Mouse (Mus musculus): ENCODE measurements around the gene Gm33543. TPM values are rescaled to one million over a fixed set of nuclear protein-coding genes. Genes with fewer than 3 reads are reported as not detected.

Gene Gm33543
- total and polyA plus RNA-seq, 2 experiments from 2014 or later: 0.11 TPM; not detected in 1

DNA sequence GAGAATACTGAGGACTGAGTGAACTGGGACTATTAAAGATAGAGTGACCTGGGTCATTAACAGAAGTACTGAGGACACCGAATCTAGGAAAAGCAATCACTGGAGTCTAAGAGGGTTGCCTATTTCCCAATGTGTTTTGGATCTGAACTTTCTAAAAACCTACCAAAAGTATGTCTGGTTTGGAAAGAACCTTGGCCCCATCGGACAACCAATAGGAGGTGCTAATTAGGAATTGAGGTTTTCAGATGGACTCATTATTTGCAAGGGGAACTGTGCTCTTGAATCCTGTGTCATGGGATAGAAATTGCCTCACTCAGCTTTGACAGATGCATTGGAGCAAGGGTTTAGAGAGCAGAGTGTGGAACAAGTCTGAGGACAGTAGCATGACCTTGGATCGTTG lies 1.5 kb downstream of the Gm33543 start:
- WGBS: 94% methylated on average over 3 of the region's 3 CpGs
- H3K27me3 ChIP-seq (ENCODE audit: insufficient read depth, low read length): no peaks in the 10 kb centered on the region
- H3K9me3 ChIP-seq (ENCODE audit: low read length): no peaks in the 10 kb centered on the region
- H3K27ac ChIP-seq (ENCODE audit: low read depth, low read length): no peak overlapping the region
- no peaks in the 10 kb centered on the region for H3K36me3 ChIP-seq (ENCODE audit: insufficient read depth, low read length)
- no peak overlapping the region for H3K9ac ChIP-seq (replicated peaks; ENCODE audit: low read length, poor library complexity, severe bottlenecking)
- no peaks in the 10 kb centered on the region for H3K4me1 ChIP-seq (ENCODE audit: insufficient read depth, low read length)
- TF ChIP-seq CTCF (IDR thresholded peaks at IDR 0.05): no peak
- H3K4me2 ChIP-seq (ENCODE audit: low read depth, low read length, poor library complexity, severe bottlenecking): no peak overlapping the region
- no peak for DNase-seq (ENCODE audit: low spot score)
- no peak for ATAC-seq (ENCODE audit: low FRiP score)
- H3K4me3 ChIP-seq (ENCODE audit: low read depth, low read length): no peak overlapping the region

DNA sequence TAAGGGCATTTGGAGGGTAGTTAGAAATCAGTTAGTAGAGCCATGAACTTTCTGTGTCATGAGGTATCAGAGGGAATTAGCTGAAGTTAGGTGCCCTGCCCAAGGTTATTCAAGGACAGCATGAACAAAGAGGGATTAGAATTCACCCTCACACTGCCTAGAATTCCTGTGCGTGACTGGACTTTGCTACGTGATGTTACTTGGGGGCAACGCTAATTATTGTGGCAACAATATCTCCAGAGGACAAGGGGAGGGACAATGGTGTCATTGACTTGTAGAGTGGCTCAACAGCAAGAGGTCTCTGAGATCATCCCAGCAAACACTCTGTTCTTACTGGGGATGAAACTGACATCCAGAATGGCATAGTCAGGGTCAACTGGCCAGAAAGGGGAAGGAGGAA lies 2.9 kb downstream of the Gm33543 start:
- Histone ChIP-seq H3K27me3 (ENCODE audit: insufficient read depth, low read length) (no peaks in the 10 kb centered on the region), H3K9ac (replicated peaks; ENCODE audit: low read length, poor library complexity, severe bottlenecking) (no peak overlapping the region), H3K27ac (ENCODE audit: low read depth, low read length) (no peak overlapping the region), H3K4me1 (ENCODE audit: insufficient read depth, low read length) (no peaks in the 10 kb centered on the region), H3K4me2 (ENCODE audit: low read depth, low read length, poor library complexity, severe bottlenecking) (no peak overlapping the region), H3K9me3 (ENCODE audit: low read length) (no peaks in the 10 kb centered on the region), H3K36me3 (ENCODE audit: insufficient read depth, low read length) (no peaks in the 10 kb centered on the region), H3K4me3 (ENCODE audit: low read depth, low read length) (no peak overlapping the region)
- WGBS: 34% methylated on average over 3 of the region's 3 CpGs
- ATAC-seq (ENCODE audit: low FRiP score) (no peak), DNase-seq (ENCODE audit: low spot score) (no peak)
- TF ChIP-seq CTCF (IDR thresholded peaks at IDR 0.05): no peak

DNA sequence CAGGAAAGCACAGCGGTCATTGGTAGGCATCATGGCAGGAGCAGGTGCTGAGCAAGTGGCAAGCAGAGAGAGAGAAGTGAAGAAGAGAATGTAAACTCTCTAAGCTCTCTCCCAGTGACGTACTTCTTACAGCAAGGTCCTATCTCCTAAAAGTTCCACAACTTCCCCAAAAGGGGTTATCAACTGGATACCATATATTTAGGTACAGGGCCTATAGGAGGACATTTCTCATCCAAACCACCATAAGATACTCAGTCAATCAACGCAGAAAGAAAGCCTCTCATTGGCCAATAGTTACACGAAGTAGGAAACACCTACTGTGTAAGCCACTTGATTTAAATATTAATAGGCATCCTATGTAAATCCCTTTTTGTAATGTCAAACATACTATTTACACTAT lies 3.7 kb downstream of the Gm33543 start:
- 87% methylated on average over 4 of the region's 4 CpGs for WGBS
- ATAC-seq (ENCODE audit: low FRiP score) (no peak), DNase-seq (ENCODE audit: low spot score) (no peak)
- Histone ChIP-seq H3K4me1 (ENCODE audit: insufficient read depth, low read length) (no peaks in the 10 kb centered on the region), H3K4me2 (ENCODE audit: low read depth, low read length, poor library complexity, severe bottlenecking) (no peak overlapping the region), H3K9me3 (ENCODE audit: low read length) (no peaks in the 10 kb centered on the region), H3K36me3 (ENCODE audit: insufficient read depth, low read length) (no peaks in the 10 kb centered on the region), H3K9ac (replicated peaks; ENCODE audit: low read length, poor library complexity, severe bottlenecking) (no peak overlapping the region), H3K27me3 (ENCODE audit: insufficient read depth, low read length) (no peaks in the 10 kb centered on the region), H3K4me3 (ENCODE audit: low read depth, low read length) (no peak overlapping the region), H3K27ac (ENCODE audit: low read depth, low read length) (no peak overlapping the region)
- TF ChIP-seq CTCF (IDR thresholded peaks at IDR 0.05): no peak

- H3K27me3 ChIP-seq (ENCODE audit: insufficient read depth, low read length): no peaks in the 10 kb centered on the region
- 84% methylated on average over 9 of the region's 9 CpGs for WGBS
- no peak overlapping the region for H3K27ac ChIP-seq (ENCODE audit: low read depth, low read length)
- H3K36me3 ChIP-seq (ENCODE audit: insufficient read depth, low read length): no peaks in the 10 kb centered on the region
- TF ChIP-seq CTCF (IDR thresholded peaks at IDR 0.05): no peak
- DNase-seq (ENCODE audit: low spot score): no peak
- H3K9me3 ChIP-seq (ENCODE audit: low read length): no peaks in the 10 kb centered on the region
- H3K4me1 ChIP-seq (ENCODE audit: insufficient read depth, low read length): no peaks in the 10 kb centered on the region
- no peak overlapping the region for H3K4me3 ChIP-seq (ENCODE audit: low read depth, low read length)
- no peak overlapping the region for H3K4me2 ChIP-seq (ENCODE audit: low read depth, low read length, poor library complexity, severe bottlenecking)
- no peak overlapping the region for H3K9ac ChIP-seq (replicated peaks; ENCODE audit: low read length, poor library complexity, severe bottlenecking)
- no peak for ATAC-seq (ENCODE audit: low FRiP score)
Observed at GRCm38 (mm10) chr10:95836530-95837264, 6.0 kb downstream of the Gm33543 start.

DNA sequence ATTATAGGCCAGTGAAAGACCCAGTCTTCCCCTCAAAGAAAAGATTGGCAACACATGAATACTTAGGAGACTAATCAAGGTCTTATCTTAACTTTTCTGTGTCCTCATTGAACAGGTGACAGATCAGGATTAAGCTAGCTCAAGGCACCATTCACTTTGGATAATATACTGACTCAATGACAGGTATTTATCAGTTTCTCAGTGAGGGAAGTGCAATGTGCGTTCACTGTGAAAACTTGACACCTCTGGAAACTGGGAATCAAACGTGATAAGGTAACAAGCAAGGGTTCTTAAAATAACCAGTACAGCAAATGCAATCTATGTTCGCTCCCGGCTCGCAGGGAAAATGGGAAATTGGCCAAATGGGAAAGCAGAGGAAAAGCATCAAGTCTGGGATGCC lies 11.8 kb downstream of the Gm33543 start:
- TF ChIP-seq CTCF (IDR thresholded peaks at IDR 0.05): no peak
- 76% methylated on average over 5 of the region's 5 CpGs for WGBS
- Histone ChIP-seq H3K27me3 (ENCODE audit: insufficient read depth, low read length) (no peaks in the 10 kb centered on the region), H3K9ac (replicated peaks; ENCODE audit: low read length, poor library complexity, severe bottlenecking) (no peak overlapping the region), H3K4me3 (ENCODE audit: low read depth, low read length) (no peak overlapping the region), H3K36me3 (ENCODE audit: insufficient read depth, low read length) (no peaks in the 10 kb centered on the region), H3K27ac (ENCODE audit: low read depth, low read length) (no peak overlapping the region), H3K4me2 (ENCODE audit: low read depth, low read length, poor library complexity, severe bottlenecking) (no peak overlapping the region), H3K9me3 (ENCODE audit: low read length) (no peaks in the 10 kb centered on the region), H3K4me1 (ENCODE audit: insufficient read depth, low read length) (no peaks in the 10 kb centered on the region)
- no peak for DNase-seq (ENCODE audit: low spot score)
- ATAC-seq (ENCODE audit: low FRiP score): no peak

- ATAC-seq (ENCODE audit: low FRiP score): no peak
- Histone ChIP-seq H3K4me2 (ENCODE audit: low read depth, low read length, poor library complexity, severe bottlenecking) (no peak overlapping the region), H3K9ac (replicated peaks; ENCODE audit: low read length, poor library complexity, severe bottlenecking) (no peak overlapping the region), H3K27ac (ENCODE audit: low read depth, low read length) (no peak overlapping the region), H3K9me3 (ENCODE audit: low read length) (no peaks in the 10 kb centered on the region), H3K4me3 (ENCODE audit: low read depth, low read length) (no peak overlapping the region), H3K27me3 (ENCODE audit: insufficient read depth, low read length) (no peaks in the 10 kb centered on the region), H3K4me1 (ENCODE audit: insufficient read depth, low read length) (no peaks in the 10 kb centered on the region), H3K36me3 (ENCODE audit: insufficient read depth, low read length) (no peaks in the 10 kb centered on the region)
- no peak for DNase-seq (ENCODE audit: low spot score)
- TF ChIP-seq CTCF (IDR thresholded peaks at IDR 0.05): no peak
Observed at GRCm38 (mm10) chr10:95829471-95829870, 13.3 kb downstream of the Gm33543 start.
